Mouse (Mus musculus): ENCODE data around the gene Psmb11.

The Psmb11 gene

DNA sequence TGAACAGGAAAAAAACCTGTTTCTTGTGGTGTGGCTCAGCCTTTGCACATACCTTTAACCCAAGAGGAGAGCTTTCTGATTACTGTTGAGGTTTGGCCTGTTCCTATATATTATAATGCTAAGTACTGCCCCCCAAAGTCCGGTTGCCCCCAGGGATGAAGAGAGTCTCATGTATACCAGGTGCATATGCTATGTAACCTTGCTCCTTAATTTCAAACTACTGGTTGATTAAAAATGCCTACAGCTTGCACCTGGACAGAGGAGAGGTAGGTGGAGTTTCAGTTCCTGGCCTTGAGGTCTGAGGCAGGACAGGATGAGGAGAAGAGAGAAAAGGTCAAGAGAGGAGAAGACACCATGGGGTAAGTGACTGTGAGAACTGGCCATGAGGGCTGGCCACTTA is at the start of gene Psmb11:
TSS of gene Psmb11 (plus strand) at position 301 of the 400 bp plus-strand sequence.
- DNase-seq = no peak

DNA sequence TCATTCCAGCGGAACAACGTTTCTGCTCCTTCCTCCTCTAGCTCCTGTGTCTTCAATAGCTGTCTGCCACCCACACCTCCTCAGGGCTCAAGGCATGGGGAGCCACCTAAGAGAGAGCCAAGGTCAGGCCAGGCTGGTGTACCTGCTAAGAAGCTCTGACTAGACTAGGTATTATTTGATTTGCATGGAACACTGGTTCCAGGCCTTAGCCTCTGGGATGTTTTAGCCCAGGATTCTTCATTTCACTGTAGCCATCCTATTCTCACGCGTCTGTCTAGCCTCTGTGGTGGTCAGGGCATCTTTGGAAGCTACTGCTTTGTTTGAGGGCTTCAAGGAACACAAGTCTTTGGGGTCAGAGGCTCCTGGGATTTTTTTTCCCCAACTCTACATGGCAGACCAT is 49.1 kb upstream of the Psmb11 start:
- DNase-seq = no peak

DNA sequence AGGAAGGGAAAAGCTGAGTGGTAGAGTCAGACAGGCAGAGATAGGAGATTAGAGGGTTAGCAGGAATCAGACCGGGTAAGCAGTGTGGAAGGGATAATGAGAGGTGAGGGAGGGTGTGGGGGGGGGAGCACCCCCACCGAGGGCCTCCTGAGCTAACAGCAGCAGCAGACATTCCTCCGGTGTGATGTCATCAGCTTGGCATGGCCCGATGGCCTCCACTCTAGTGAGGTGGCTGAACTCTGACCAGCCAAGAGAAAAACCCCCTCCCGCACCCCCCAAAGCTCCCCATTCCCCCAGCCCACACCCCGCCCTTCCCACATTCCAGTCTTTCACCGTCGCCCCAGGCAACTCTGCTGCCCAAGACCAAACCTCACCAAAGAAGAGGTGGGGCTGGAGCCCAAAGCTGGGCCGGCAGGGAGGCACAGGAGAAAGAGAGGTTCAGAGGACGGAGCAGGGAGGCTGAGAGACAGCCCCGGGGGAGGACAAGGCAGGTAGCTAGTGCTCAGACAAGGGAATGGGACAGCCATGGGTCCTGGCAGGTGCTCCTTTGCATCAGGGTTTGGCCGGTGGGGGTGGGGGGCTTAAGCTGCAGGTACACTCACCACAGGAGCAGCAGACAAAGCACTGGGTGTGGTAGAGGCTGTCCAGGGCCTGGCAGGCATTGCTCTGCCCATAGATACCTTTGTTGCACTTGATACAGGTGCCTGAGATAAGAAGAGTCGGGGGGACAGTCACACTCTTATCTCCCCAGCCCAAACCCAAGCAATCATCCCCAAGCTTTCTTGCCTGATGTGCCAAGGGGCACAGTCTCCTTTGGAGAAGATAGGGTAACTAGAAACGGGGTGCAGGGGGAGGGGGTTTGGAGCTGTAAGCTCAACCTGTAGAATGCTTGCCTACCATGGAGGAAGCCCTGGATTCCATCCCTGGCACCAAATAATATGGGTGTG is 48.2 kb upstream of the Psmb11 start:
- no peak for DNase-seq

DNA sequence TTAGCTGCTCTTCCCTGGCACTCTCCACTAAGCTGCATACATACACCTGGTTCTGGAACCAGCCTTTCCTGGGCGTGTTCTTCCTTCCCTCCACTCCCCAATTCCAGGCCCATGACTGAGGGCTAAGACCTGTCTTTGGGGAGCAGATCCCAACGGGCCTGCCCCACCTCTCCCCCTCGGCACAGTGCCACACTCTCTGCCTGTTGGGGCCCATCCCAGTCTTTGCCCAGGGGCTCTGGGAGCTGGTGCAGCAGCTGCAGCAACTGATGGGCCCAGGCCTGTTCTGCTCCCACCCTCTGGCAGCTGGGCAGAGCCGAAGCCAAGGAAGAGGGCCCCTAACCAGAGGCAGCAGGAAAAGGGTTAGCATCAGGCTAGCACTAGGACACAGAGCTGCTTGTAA is 47.0 kb upstream of the Psmb11 start:
- DNase-seq = no peak

DNA sequence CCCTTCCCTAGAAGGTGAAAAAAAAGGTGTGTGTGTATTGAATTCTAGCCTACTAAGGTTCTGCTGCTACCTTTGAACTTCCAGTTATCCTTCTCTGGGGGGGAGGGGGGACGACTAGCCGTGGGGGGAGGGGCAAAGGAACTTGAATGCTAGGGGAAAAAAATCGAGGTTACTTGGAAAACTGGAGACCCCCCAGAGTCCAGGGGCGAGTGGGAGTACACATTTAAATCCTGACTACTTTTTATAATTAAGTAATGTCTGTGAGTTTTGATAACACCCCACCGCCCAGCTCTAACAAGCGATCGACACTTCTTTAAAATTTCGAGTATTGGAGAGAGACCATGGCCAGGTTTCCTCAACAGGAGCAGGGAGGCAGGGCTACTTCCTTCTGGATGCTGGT is 46.2 kb upstream of the Psmb11 start:
- DNase-seq = no peak

DNA sequence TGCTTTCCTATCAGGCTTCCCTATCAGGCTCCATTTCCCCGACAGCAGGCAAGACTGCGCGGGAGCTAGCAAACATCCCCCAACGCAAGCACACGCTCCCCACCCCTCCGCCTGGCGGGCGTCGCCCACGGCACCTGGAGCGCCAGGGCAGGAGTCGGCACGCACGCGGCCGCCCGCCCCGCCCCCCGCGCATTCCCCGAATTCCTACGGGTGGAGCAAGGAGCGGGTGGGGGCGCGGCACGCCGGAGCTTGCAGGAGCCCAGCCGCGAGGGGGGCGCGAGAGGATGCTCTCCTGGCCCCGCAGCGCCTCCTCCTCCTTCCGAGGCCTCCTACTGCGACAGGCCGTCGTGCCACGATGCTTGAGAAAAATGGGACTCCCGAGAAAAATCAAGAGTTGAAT is 45.6 kb upstream of the Psmb11 start:
- DNase-seq = no peak

DNA sequence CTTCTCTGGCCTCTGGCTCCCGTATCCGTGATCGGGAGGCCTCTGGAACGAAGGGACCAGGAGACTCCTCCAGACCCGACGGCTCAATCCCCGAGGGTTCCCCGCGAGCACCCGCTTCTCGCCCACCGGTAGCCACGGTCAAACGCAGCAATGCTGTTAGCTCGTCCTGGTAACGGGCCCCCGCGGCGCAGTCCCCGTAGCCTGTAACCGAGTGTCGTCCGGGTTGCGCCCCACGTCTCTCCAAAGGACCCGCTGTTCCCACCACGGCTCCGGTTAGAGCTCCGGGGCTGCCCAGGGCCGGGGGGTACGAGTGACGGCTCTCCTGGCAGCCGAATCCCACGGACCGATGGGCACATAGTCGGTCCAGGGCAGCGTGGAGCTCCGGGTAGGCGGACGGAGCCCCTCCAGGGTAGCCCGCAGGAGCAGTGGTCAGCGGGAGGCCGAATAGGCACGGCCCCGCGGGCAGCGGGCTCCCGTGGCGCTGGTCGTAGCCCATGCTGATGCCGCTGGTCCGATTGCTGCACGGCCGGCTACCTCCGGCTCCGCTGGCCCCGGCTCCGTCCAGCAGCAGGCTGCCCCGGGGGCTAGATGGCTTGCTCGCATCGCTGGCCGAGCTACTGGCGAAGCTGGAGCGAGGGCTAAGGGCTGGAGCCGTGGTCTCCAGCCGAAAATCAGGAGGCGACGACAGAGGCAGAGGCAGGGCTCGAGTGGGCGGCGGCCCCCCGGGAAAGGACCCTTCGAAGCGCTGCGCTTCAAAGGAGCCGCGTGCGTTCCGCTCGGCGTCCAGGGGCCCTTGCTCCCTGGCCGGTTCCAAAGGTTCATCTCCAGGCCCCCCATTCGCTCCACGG is 44.8 kb upstream of the Psmb11 start:
- no peak for DNase-seq

DNA sequence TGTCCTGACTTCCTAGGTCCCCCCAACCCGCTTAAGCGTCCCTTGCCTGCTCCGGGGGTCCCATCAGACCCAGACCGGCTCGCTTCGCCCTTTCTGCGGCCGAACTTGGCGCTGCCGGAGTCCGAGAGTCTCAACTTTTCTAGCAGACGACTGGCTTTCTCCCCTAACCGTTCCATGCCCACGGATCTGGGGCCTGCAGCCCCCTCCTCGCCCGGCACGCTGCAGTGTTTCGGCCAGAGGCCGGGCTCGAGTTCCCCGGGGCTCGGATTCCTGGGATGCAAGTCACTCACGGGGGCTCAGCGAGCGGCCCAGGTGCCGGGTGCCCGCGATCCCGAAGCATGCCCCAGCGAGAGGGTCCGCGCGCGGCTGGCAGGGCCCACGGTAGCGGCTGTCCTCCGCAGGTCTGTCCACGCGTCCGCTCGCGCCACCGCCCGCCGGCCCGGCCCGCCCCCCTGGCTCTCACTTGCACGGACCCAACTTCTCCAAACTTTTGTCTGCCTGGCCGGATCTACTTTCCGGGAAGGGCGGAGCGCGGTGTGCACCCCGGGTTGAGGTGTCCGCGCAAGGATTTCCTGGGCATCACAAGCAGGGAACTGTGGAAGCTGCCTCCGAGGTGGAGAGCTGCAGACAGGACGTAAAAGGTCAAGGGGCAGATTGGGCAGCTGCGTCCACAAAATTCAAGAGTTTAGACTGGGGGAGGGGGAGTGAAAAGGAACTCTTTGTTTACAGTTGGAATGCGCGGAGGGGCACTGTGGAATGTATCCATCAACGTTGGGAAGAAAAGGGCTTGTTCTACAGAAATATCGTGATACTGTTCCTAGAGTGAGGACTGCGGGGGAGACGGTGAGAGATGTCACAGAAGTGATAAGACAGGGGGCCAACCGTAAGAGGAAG is 43.9 kb upstream of the Psmb11 start, which contains the start of gene Ajuba:
TSS of gene Ajuba (minus strand) at position 470 of the 894 bp plus-strand sequence.
- DNase-seq = peak; percentile 45 to 49

DNA sequence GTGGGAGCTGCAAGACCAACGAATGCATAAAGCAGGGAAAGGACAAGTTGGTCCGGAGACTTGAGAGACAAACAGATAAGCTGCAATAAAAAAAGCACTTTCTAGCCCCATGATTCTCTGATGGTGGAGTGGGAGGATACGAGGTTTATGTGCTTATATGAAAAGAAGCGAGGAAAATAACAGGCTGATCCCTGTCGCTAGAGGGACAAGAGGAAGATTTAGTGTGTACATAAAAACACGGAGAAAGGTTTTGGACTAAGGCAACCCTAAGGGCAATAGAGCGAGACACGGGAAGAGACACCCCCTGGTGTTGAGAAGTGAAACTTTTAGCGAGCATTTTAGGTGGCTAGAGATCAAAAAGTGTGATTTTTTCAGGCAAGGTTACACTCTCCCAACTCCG is 43.2 kb upstream of the Psmb11 start:
- DNase-seq = no peak

DNA sequence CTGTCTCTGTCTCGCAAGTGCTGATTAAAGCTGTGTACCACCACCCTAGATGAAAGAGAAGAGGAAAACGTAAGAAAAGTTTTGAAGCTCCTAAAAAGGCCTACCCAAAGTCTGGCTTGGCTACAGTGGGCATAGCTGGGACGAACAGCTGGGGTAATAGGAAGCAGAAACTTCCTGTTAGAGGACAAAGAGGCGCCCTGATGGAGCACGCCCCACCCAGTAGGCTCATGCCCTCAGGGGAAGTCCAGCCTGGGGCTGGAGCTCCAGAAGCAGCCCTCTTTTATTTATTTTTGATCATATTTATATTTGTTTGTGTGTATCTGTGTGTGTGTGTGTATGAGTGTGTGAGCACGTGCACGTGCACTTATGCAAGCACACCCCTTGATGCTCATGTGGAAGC is 41.6 kb upstream of the Psmb11 start:
- DNase-seq = no peak

DNA sequence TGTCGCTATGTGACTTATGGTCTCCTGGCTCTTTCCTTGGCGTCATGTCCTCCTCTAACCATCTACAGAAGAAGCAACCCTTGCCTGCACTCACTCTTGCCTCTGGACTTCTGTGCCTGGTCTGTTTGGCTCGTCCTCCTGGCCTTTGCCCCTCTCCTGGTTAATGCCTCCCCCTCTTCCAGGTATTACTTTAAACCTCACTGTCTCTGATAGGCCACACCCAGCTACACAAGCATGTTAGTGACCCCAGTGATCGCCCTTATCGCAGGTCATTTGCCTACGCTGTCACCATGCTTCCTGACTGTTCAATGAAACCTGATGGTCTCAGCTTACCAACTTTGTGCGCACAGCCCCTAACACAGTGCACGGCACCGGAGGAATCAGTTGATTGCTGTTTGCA is 38.7 kb upstream of the Psmb11 start:
- no peak for DNase-seq

DNA sequence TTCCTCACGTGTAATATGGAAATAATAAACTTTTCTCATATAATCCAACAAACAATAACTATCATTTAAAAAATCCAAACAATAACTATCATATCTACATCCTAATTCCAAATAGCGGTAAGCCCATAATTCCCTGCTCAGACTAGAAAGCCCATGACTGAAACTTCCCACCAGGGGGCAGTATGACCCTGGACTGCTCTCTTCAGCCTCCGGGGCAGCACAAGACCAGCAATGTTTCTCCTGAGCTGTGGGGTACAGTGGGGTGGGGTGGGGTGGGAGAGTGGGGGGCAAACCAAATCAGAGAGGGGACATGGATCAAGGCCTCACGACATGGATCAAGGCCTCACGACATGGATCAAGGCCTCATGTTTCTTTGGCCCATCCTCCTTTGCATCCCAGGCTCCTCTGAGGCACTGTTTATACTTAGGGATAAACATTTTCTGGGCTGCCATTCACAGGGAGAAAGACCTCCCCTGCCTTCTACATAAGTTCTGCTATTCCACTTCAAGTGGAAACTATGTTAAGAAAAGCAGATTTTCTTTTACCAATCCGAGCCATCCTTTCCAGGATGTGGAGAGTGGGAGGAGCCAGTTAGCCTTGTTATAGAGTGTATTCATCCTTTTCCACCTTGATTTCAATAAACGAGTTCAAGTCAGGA is 37.4 kb upstream of the Psmb11 start:
- peak; percentile 67 for DNase-seq

DNA sequence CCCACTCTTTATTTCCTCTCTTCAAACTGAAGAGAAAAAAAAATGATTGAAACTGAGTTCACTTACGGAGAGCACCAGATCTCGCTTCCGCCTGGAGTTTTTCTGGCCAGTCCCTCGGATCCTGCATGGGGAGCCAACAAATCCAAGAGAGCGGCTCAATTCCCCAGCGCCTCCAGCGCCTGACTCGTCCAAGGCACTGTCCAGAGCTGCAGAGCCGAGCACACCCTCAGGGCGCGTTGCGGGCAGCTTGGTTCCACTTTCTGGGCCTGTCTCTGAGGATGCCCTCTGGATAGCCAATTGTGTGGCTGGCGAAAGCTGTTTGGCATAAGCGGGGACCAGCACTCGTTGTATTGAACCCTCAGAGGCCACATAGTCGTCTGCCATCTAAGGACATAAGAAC is 30.2 kb upstream of the Psmb11 start:
- no peak for DNase-seq

DNA sequence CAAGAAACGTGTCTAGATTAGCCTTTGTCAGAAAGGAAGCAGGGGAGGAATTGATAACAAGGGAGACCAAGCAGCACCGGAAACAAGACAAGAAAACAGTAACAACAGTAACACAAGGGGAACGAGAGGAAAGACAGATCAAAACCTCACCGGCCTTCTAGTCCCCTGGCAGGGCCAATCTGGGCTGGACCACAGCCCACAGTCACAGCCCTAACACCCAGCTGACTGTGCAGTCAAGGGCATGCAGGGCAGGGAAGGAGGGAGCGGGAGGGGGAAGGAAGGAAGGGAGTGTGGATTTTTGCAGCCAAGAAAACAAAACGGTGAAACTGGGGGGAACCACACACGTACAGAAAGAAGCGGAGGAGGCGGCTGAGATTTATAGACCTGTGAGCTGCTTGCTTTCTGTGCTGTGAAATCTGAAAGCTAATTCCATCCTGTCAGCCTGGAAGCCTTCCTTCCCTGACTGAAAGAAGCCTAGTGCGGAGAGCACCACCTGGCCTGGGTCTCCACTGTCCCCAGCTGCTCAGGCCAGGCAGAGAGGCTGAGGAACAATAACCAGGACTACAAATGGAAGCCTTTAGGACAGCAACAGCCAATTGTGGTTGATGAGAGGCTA is 28.8 kb upstream of the Psmb11 start:
- no peak for DNase-seq

DNA sequence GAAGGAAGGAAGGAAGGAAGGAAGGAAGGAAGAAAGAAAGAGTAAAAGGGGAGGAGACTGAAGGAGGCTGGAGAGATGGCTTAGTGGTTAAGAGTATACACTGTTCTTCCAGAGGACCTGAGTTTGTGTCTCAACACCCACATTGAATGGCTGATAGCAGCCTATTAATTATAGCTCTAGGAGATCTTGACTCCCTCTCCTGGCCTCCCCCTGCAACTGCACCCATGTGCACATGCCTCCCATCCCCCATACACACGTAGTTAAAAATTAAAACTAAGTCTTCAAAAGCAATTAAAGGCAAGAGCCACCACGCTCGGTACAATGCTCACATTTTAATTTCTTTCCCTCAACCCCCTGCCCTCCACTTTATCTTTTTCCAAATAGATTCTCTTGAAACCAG is 27.2 kb upstream of the Psmb11 start:
- DNase-seq = no peak

DNA sequence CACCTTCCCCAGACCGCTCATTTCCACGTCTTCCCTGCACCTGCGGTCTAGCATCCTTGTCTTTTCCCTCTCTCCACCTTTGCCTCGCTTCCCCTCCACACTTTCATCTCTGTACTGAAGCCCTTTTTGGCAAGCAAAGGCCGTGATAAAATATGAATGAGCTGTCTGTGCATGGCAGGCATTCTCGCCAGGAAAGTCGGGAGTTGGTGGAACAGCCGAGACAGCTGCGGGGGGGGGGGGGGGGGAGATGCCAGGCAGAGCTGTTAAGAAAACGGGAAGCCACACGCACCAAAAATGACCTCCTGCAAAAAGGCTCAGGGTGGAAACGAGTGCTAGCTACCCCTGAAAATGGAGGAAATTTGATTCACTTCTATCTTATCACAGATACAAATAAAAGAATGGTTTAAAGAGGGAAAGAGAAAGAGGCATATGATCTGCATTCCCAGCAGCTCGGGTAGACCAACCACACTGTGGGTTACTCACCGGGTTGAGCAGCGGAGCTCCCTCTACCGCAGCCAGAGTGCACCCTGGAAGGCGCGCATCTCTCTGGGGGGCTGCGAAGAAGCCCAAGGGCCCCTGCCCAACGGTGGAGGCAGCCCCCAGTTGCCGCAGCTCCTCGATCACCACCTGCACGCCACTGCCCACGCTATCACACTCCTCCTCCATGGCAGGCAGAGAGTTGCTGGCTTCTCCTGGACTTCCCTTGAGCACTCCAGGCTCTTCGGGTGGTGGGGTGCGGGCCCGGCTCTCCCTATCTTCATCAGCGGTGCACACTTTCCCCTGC is 26.4 kb upstream of the Psmb11 start:
- no peak for DNase-seq

DNA sequence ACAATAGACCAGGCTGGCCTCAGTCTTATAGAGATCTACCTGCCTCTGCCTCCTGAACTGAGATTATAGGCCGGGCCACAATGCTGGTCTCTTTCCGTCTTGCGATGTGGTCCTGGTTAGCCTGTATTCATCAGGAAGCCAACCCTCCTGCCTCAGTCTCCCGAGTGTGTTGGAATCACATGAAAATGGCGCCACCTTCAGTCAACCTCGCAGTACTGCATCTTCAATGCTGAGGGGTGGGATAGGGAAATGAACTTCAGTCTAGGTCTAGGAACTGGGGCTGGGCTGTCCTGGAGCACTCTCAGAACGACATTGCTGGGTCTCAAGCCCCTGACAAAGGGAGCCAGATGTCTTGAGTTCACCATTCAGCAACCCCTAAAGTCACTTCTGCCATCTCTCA is 24.1 kb upstream of the Psmb11 start:
- DNase-seq = no peak

DNA sequence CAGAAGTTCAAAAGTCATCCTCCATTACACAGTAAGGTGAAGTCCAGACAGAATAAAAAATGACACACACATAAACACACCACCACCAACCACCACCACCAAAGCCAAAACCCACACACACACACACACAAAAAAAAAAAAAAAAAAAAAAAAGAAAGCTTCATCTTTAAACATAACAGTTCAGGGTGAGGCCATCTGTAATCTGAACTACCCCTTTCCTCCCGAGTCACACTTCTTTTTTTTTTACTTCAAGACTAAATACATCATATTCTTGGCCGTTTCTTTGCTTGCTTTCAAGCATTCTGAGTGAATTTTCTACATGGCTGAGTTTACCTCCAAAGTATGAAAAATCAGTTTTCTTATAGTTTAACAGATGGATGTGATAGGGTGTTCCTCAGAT is 19.6 kb upstream of the Psmb11 start:
- no peak for DNase-seq

DNA sequence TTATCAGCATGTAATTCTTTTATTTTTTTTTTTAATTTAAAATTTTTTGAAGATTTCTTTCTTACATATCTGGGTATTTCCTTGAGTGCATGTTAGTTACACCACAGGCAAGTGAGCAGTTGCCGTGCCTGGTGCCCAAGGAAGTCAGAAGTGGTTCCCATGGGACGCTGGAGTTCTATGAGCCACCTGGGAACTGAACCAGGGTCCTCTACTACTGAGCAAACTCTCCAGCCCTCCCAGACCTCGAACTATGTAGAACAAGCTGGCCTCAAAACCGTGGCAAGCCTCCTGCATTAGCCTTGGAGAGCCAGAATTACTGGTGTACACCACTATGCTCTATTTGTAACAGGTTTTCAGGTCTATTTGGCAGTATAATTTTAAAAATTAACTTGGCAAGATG is 18.6 kb upstream of the Psmb11 start:
- DNase-seq = no peak

DNA sequence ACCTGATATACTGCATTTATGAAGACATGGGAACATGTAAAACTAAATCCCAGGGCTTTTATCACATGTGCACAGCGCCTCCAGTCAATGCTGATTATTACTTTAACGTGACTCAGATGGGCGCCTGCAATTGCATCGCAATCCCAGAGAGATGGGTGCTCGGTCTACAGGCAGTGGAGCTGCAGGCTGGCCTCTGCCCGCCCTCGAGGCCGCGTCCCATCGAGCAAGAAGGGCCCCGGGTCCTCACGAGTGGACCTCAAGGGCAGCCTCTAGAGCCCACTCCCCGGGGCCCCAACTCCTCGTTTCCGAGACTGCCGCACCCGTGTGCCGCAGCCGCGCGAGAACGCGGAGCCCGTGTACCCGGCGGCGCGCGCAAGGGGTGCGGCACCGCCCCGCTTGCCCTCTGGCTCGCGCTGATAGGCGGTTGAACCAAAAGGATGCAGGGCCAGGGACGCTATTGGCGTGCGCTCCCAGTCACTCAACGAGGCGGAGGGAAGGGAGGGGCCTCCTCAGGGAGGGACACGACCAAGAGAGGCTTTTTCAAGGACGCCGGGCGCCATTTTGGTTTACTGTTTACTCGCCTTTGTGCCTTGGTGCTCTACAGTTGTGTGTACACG is 18.1 kb upstream of the Psmb11 start:
- peak; percentile 94 to 97 for DNase-seq

Data from cerebellum, postnatal 36 days (tissue).